Mouse (Mus musculus) monocyte, adult 2 months (primary cell): ENCODE data around the gene Chrm4.

Source experiments
- DNase-seq, 2 experiments: peaks; one replicate each; pipeline ENCODE4 v3.0.0; 2022; ENCODE audit warnings: low spot score in 2 of 2, low read depth in 1 of 2

The Chrm4 gene

GRCm38 (mm10) chr2:91922586-91923414 is 4.2 kb upstream of the Chrm4 start:
- no peak for DNase-seq

GRCm38 (mm10) chr2:91923415-91924337 is 3.4 kb upstream of the Chrm4 start:
- no peak for DNase-seq

DNA sequence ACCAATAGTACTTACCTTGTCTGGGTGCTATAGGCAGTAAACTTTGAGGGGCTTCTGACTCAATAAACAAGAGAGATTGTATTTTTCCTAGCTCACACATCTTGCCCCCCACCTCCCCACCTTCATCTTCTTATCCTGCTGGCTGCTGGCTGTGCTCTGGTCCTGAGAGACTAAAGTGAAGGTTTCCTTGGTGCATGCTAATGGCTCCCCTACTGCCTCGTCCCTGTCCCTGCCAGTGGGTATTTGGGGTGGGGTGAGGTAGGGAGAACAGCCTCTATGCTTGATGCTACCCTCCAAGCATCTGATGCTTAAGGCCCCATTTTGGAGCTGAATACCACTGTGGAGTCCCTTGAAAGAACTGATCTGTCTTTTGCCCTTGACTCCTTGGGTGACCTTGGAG is 2.3 kb upstream of the Chrm4 start:
- DNase-seq, result no peak

- DNase-seq, result no peak
These were observed 1.6 kb upstream of the Chrm4 start for GRCm38 (mm10) chr2:91925442-91925841.

- peak; percentile 60 to 79 for DNase-seq
These were observed 931 bp downstream of the Chrm4 start for GRCm38 (mm10) chr2:91927826-91928533.

- no peak for DNase-seq
These were observed 1.7 kb downstream of the Chrm4 start for GRCm38 (mm10) chr2:91928534-91929350.

DNA sequence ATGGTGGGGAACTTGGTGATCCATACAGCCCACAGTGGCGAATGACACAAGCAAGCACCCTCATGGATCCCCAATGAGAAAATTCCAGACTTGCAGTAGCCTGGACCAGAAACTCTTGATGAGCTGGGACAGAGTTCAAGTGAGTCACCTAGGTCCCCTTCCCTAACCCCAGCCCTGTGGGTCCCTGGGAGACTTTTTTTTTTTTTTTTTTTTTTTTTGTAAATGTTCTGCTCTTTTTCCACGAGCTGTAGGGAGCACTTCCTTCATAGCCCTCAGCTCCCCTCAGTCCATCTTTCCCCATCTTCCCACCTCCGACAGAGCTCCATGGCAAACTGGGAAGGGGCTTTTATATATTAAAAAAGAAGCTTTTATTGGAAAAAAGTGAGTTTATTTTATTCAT is 2.4 kb downstream of the Chrm4 start:
- no peak for DNase-seq

DNA sequence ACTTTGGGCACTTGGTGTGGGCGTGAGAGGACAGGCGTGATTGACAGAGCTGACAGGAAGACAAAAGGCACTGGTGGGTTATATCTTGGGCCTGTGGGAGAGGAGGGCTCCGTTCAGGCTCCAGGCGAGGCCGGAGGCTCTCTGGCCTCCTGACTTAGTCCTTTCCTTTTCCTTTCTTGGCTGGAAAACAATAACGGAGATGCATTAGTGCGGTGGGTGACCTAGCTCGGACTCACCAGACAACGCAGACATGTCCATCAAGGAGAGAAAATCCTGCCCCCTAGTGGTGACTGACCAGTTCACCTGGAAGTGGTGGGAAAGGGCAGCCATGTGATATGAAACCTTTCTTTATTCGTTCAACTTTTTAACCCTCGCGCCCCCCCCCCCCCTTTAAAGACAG is 2.9 kb downstream of the Chrm4 start:
- no peak for DNase-seq

DNA sequence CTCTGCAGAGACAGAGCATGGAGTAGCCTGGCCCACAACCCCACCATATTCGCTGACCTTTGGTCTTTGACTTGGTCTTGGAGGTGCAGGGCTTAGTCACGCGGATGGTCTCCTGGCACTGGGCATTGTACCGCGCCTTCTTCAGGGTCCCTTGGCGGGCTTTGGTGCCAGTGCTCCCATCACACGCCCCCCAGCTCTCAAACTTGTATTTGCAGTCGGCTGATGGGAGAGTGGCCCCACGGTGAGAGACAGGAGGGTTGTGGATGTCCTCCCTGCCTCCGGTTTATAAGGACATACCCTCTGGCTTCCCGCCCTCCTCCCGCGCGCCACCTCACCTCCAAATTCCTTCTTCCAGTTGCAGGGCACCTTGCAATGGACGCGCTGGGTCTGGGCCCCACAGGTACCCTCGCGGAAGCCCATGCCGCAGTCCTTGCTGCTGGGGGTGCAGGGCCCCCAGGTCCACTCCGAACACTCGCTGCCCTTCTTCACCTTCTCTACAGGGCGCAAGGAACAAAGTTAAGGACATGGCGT is 3.8 kb downstream of the Chrm4 start:
- DNase-seq, result no peak

GRCm38 (mm10) chr2:91931328-91932159 is 4.5 kb downstream of the Chrm4 start:
- no peak for DNase-seq

GRCm38 (mm10) chr2:91932160-91932711 is 5.2 kb downstream of the Chrm4 start, which contains the start of gene Mdk:
Gene Mdk (minus strand): TSS chr2:91932297.
- DNase-seq, result no peak

DNA sequence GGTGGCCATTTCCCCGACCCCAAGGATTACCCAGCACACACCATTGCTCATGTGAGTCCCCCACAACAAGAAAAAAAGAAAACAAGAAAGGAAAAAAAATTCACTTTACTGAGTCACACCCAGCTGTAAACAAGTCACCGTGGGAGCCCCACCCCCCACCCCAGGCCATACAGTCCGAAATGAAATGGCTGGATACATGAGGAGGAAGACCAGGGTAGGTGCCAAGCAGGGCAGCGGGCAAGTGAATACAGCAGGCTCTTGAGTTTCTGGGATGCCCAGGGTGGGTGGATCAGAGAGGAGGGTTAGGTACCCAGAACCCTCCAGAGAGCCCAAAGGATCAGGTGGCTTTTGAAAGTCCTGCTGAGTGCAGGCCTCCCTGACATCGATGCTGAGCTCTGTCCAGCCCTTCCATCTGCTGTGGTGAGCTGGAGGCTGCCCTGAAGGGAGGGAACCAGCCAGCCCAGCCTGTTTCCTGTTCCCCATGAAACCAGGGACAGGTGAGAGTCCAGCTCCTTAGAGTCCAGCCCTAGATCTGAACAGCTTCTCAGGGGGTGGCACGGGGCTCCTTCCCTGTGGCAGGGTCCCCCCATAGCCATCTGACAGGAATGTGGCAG is 5.8 kb downstream of the Chrm4 start:
- no peak for DNase-seq

DNA sequence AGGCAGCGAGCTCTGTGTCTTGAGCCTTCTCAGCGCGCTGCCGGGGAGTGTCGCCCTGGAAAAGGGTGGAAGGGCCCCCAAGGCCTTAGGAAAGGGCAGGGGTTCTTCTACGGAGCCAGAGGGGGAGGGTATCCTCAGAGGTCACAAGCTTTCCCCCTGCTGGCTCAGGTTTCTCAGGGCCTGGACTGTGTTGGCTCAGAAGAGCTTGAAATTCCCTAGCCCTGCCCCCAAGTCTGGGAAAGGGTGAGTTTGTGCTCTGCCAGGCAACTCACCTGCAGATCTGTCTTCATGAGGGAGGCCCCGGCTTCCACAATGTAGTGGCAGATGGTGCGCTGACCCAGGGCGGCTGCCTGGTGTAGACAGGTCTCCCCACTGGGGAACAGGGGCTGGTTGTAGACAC is 6.4 kb downstream of the Chrm4 start:
- no peak for DNase-seq

- DNase-seq, result no peak
These were observed 7.0 kb downstream of the Chrm4 start for GRCm38 (mm10) chr2:91934016-91934415.

GRCm38 (mm10) chr2:91934826-91935525 is 7.9 kb downstream of the Chrm4 start:
- no peak for DNase-seq

- no peak for DNase-seq
These were observed 9.1 kb downstream of the Chrm4 start for GRCm38 (mm10) chr2:91936154-91936553.

- DNase-seq, result no peak
These were observed 12.4 kb downstream of the Chrm4 start for GRCm38 (mm10) chr2:91939303-91939935.

DNA sequence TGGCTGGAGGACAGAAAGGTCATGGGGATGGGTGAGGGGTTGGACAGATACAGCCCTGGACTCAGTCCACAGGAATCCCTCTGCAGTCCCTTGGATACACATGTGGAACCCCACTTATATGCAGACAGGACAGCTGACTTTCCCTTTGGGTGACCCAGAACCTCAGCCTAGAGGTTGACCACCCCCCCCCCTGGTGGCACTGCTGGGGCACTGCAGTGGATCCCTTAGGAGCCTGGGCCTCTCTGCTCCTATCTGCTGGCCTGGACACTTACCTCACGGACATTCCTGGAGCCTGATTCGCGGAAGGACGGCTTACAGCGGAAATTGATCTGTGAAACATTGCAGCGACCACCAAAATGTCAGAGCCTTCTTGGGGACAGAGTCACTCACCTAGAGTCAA is 15.3 kb downstream of the Chrm4 start:
- no peak for DNase-seq
